Mouse (Mus musculus): ENCODE measurements at regions not wholly inside any gene's neighbourhood (a gene's known extent, or its start where the extent isn't known, plus 50 kb on each side); places are given as distances from the start of the nearest gene placed in this dataset.

DNA sequence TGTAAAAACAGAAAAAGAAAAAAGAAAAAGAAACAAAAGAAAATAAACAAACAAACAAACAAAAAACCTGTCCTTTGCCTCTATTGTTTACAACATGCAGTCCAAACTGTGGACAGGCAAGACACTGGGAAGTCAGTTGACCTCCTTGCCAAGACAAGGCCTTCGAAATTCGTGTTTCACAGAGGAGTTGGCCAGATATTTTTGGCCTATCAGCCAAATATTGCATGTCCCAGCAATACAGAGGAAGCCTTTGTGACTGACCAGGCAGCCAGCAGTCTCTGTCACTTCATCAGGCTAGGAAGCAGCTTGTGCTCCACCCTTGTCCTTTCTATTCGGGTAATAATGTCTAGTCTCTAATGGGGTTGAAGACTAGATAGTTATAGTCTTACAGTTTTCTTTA, 1017.7 kb downstream of the Fstl5 start:
- no peak for TF ChIP-seq CTCF (IDR thresholded peaks at IDR 0.05; ENCODE audit: low read depth)
- no peak for TF ChIP-seq EP300 (optimal IDR thresholded peaks at IDR 0.05)

Measured in stomach, postnatal 0 days (tissue).